Mouse (Mus musculus) hindbrain, postnatal 0 days (tissue): ENCODE measurements around the gene Mef2d. TPM values are rescaled to one million over a fixed set of nuclear protein-coding genes. Genes with fewer than 3 reads are reported as not detected.

ENCODE experiments used
- ATAC-seq: fragments of 200-750 bp; cut with Nextera tagmentation; 2 replicates; pipeline ENCODE4 v1.8.0; 2017; ENCODE audit warnings: mild to moderate bottlenecking, moderate TSS enrichment, moderate library complexity
- DNase-seq: peaks from one replicate; pipeline ENCODE4 v3.0.0-alpha.2; 2015; ENCODE audit warnings: low spot score
- H3K27ac ChIP-seq: fragments of 300-500 bp; sonication (generic); 2 replicates; pipeline ENCODE4 v1.5.1; 2014; ENCODE audit warnings: mild to moderate bottlenecking
- H3K27me3 ChIP-seq: fragments of 300-500 bp; sonication (generic); 2 replicates; pipeline ENCODE4 v1.6.1; 2014; ENCODE audit warnings: low read length, mixed read lengths; ENCODE audit not compliant: insufficient read depth
- H3K36me3 ChIP-seq: fragments of 300-500 bp; sonication (generic); 2 replicates; pipeline ENCODE4 v1.6.1; 2014; ENCODE audit warnings: low read length, mixed read lengths; ENCODE audit not compliant: insufficient read depth
- H3K4me1 ChIP-seq: fragments of 300-500 bp; sonication (generic); 2 replicates; pipeline ENCODE4 v1.6.1; 2014; ENCODE audit warnings: antibody characterized with exemption, low read length, mixed read lengths; ENCODE audit not compliant: insufficient read depth
- H3K4me2 ChIP-seq: fragments of 300-500 bp; sonication (generic); 2 replicates; pipeline ENCODE4 v1.6.1; 2014; ENCODE audit warnings: low read depth, mild to moderate bottlenecking, low read length, moderate library complexity, mixed read lengths
- H3K4me3 ChIP-seq: fragments of 300-500 bp; sonication (generic); 2 replicates; pipeline ENCODE4 v1.5.1; 2014; ENCODE audit warnings: low read length
- H3K9ac ChIP-seq: fragments of 300-500 bp; sonication (generic); replicated peaks from 2 replicates; pipeline ENCODE4 v1.6.1; 2014; ENCODE audit warnings: mild to moderate bottlenecking, low read length, moderate library complexity, mixed read lengths
- H3K9me3 ChIP-seq: fragments of 300-500 bp; sonication (generic); 2 replicates; pipeline ENCODE4 v1.6.1; 2016; ENCODE audit warnings: low read length, mixed read lengths
- CTCF ChIP-seq: IDR thresholded peaks from 2 replicates; pipeline ENCODE4 v1.5.1; 2016; ENCODE audit warnings: antibody characterized with exemption, control low read depth, low read depth
- WGBS: fragments of 180-500 bp; shearing (Covaris S2); extraction: QIAGEN DNeasy Blood & Tissue Kit; methylation state at CpG from one replicate; pipeline ENCODE4 v1.1.7; 2014; 5-methylcytosine and 5-hydroxymethylcytosine counted together
- polyA plus RNA-seq: library from polyadenylated mRNA; unstranded; fragments of >200 nt; fragmentation: Nextera tagmentation; extraction: Ambion mirVana; gene quantifications from 2 replicates; pipeline ENCODE4 v1.2.1, GENCODE M21; 2015
- total RNA-seq: library from RNA; depleted of rRNA; stranded (reverse); fragments of >200 nt; gene quantifications from 2 replicates; pipeline ENCODE4 v1.2.3, GENCODE M21; 2014

The Mef2d gene
- total and polyA plus RNA-seq, 2 experiments from 2014 or later = 19.2 to 50.3 TPM

DNA sequence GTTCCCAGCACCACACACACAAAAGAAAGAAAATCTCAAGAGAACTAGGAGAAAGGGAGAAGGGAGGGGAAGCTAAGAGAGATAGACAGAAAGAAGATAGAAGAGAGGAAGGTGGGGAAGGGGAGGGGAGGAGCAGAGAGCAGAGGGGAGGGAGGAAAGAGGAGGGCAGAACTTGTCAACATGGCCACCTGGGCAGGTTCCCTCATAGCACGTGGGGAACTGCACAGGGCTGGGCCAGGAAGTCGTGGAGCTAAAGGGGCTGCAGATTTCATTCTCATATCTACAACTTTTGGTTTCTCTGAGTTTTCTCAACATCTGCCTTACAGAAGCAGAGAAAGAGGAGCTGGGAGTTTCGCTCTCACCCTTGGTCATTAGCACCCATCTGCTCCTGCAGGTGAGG lies 14.5 kb upstream of the Mef2d start:
- Histone ChIP-seq H3K4me3 (no peak overlapping the region), H3K4me2 (no peak overlapping the region), H3K9me3 (no peaks in the 10 kb centered on the region), H3K9ac (no peak overlapping the region), H3K27me3 (no peaks in the 10 kb centered on the region), H3K36me3 (no peaks in the 10 kb centered on the region), H3K4me1 (no peaks in the 10 kb centered on the region), H3K27ac (no peak overlapping the region)
- 68% methylated on average over 3 of the region's 3 CpGs for whole genome bisulfite sequencing
- no peak for DNase-seq
- no peak for TF ChIP-seq CTCF
- no peak for ATAC-seq

DNA sequence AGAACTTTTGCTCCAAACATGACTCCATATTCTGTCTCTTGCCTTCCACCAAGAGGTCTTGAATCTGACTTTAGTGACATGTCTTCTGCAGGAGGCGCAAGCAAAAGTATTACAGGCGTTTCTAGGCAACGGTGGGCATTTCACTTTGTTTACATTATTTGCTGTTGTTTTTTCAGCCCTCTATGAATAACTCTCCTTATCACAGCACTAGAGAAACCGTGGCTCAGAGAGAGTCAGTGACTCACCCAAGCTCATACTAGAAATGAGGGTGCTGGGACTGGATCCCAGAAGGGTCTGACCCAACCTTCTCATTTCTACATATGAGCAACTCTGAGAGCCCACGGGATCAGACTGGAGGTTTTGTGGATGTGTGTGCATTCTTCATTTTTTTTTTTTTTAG lies 14.1 kb upstream of the Mef2d start:
- no peaks in the 10 kb centered on the region for H3K4me1 ChIP-seq
- H3K4me3 ChIP-seq = no peak overlapping the region
- no peaks in the 10 kb centered on the region for H3K36me3 ChIP-seq
- no peak overlapping the region for H3K4me2 ChIP-seq
- no peaks in the 10 kb centered on the region for H3K27me3 ChIP-seq
- no peak for DNase-seq
- 82% methylated on average over 5 of the region's 5 CpGs for WGBS
- H3K9ac ChIP-seq = no peak overlapping the region
- no peak overlapping the region for H3K27ac ChIP-seq
- no peak for ATAC-seq
- no peaks in the 10 kb centered on the region for H3K9me3 ChIP-seq
- TF ChIP-seq CTCF = no peak

DNA sequence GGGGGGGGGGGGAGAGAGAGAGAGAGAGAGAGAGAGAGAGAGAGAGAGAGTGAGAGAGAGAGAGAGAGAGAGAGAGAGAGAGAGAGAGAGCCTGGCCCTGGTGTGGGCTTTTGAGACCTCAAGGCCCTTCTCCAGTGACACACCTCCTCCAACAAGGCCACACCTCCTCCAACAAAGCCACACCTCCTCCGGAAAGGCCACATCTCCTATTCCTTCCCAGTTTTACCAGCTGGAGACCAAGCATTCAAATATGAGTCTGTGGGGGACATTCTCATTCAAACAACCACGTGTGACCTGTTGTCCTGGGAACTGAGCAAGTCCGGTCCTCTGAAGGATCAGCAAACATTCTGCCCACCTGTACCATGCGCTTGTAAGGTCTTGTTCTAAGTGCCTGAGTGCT lies 13.2 kb upstream of the Mef2d start:
- DNase-seq = no peak
- no peak overlapping the region for H3K4me2 ChIP-seq
- no peak overlapping the region for H3K9ac ChIP-seq
- H3K27me3 ChIP-seq = no peaks in the 10 kb centered on the region
- no peak for ATAC-seq
- no peaks in the 10 kb centered on the region for H3K36me3 ChIP-seq
- no peaks in the 10 kb centered on the region for H3K4me1 ChIP-seq
- no peak overlapping the region for H3K4me3 ChIP-seq
- H3K27ac ChIP-seq = no peak overlapping the region
- WGBS = 54% methylated on average over 4 of the region's 4 CpGs
- TF ChIP-seq CTCF = no peak
- H3K9me3 ChIP-seq = no peaks in the 10 kb centered on the region

DNA sequence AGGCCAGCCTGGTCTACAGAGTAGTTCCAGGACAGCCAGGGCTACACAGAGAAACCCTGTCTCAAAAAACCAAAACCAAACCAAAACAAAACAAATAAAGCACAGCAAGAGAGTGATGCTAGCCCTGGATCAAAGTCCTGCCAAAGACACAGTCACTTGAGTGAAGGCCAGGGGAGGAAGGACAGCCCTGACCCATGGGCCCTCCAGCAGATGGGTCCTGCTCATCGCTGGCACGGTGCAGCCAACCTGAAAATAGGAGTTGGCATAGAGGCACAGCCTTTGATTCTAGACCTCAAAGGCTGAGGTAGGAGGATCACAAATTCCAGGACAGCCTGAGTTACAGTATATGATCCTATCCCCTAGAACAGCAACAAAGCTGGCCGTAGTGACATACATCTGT lies 11.1 kb upstream of the Mef2d start:
- Histone ChIP-seq H3K27me3 (no peaks in the 10 kb centered on the region), H3K4me1 (no peaks in the 10 kb centered on the region), H3K27ac (no peak overlapping the region), H3K9me3 (no peaks in the 10 kb centered on the region), H3K4me2 (no peak overlapping the region), H3K9ac (no peak overlapping the region), H3K36me3 (no peaks in the 10 kb centered on the region), H3K4me3 (no peak overlapping the region)
- ATAC-seq (no peak), DNase-seq (no peak)
- TF ChIP-seq CTCF = no peak
- WGBS = 80% methylated on average over 3 of the region's 3 CpGs

DNA sequence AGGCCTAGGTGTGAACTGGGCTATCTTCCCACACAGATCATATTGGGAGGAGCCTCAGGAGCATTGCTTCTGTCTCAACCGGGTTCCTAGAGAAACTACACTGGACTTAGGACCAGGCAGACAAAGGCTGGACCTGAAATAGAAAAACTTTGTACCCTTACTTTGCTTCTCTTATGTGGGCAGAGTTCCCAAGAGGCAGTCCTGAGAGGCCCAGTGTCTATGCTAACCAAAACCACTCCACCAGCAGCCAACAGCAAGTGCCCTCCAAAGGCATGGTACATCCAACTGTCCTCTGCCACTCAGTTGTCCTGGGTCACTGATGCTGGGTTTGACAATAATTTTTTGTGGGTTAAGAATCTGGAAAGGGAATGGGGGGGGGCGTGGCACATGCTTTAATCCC lies 9.7 kb upstream of the Mef2d start:
- H3K4me3 ChIP-seq = no peak overlapping the region
- peak overlapping the region; percentile 41; the same call in 1 of the 2 replicates for H3K27ac ChIP-seq
- H3K36me3 ChIP-seq = no peaks in the 10 kb centered on the region
- no peaks in the 10 kb centered on the region for H3K4me1 ChIP-seq
- no peak for TF ChIP-seq CTCF
- no peak for DNase-seq
- H3K9ac ChIP-seq = no peak overlapping the region
- no peaks in the 10 kb centered on the region for H3K9me3 ChIP-seq
- H3K4me2 ChIP-seq = no peak overlapping the region
- WGBS = 73% methylated on average over 2 of the region's 2 CpGs
- H3K27me3 ChIP-seq = no peaks in the 10 kb centered on the region
- no peak for ATAC-seq

DNA sequence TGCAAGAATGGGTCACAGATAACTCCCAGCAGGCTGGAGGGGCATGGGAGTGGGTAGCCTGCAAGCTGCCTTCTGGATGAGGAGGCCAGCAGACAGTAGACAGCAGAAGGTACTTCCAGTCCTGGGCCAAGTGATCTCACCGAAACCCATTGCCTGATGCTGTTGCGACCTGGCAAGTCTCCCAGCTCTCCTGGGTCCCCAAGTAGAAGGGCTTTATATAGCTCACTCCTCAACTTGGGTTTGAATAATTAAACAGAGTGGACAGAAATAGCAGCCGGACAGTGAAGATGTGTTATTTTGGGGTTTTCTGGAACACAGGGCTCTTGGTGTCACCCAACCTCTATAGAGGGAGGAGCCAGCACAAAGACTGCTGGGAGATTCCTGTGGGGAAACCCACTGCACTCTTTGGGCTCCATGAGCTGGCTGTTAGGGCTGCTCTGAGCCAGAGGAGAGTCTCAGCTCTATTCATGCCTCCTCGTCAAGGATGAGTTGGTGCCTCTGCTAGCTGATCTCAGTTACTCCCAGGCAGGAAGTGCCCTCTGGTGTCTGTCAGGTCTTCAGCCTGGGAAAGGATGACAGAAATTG lies 8.9 kb upstream of the Mef2d start:
- DNase-seq = peak; percentile 67
- 32% methylated on average over 4 of the region's 4 CpGs for WGBS
- Histone ChIP-seq H3K36me3 (no peaks in the 10 kb centered on the region), H3K27me3 (no peaks in the 10 kb centered on the region), H3K27ac (peak overlapping the region; percentile 41; the same call in 1 of the 2 replicates), H3K4me2 (no peak overlapping the region), H3K9ac (0 out of 2 replicates have a peak overlapping the region, but pooled peaks have one; percentile 2), H3K9me3 (no peaks in the 10 kb centered on the region), H3K4me1 (no peaks in the 10 kb centered on the region), H3K4me3 (no peak overlapping the region)
- peak; percentile 74 for ATAC-seq
- no peak for TF ChIP-seq CTCF

DNA sequence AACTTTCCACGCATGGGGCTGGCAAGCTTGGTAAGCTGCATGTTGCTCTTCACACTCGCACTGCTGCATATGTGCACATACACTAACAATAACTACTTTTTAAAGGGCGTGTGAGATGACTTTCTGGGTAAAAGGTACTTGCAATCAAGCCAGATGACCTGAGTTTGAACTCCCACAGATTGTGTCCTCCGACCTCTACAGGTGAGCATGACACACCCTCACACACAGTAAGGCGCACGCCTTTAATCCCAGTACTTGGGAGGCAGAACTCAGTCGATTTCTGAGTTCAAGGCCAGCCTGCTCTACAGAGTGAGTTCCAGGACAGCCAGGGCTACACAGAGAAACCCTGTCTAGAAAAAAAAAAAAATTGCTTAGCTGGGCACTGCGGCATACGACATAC lies 5.8 kb upstream of the Mef2d start:
- ATAC-seq = no peak
- H3K9ac ChIP-seq = no peak overlapping the region
- H3K4me2 ChIP-seq = no peak overlapping the region
- WGBS = 89% methylated on average over 9 of the region's 9 CpGs
- no peak for DNase-seq
- H3K27ac ChIP-seq = no peak overlapping the region
- peaks cover 4% of the 10 kb centered on the region; the same call in 1 of the 2 replicates for H3K4me1 ChIP-seq
- no peak for TF ChIP-seq CTCF
- no peaks in the 10 kb centered on the region for H3K36me3 ChIP-seq
- no peaks in the 10 kb centered on the region for H3K27me3 ChIP-seq
- H3K4me3 ChIP-seq = no peak overlapping the region
- no peaks in the 10 kb centered on the region for H3K9me3 ChIP-seq
